Mouse (Mus musculus): ENCODE results near the gene N4bp2l2. TPM values are rescaled to one million over a fixed set of nuclear protein-coding genes. Genes with fewer than 3 reads are reported as not detected.

The N4bp2l2 gene
- total RNA-seq, 2 experiments from 2014 or later = 80.6 to 105 TPM

DNA sequence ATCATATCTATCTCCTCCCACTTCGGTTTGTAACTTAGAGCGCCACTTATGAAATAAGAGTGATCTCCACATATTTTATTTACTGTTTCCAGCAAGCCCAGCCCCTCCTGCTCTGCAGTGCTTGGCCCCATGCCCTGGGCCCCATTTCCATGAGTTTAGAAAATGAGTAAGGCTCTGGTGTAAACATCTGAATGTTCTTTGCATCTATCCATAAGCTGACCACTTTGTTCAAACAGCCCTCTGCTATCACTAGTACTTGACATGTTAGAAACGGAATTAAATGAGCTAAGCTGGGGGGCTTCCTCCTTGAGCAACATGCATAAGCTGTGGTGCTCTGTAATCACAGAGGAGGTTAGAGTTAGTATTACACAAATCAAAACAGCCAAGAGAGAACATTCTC, 91.6 kb downstream of the N4bp2l2 start:
- ATAC-seq (replicated peaks; ENCODE audit: poor library complexity, severe bottlenecking) = no peak

DNA sequence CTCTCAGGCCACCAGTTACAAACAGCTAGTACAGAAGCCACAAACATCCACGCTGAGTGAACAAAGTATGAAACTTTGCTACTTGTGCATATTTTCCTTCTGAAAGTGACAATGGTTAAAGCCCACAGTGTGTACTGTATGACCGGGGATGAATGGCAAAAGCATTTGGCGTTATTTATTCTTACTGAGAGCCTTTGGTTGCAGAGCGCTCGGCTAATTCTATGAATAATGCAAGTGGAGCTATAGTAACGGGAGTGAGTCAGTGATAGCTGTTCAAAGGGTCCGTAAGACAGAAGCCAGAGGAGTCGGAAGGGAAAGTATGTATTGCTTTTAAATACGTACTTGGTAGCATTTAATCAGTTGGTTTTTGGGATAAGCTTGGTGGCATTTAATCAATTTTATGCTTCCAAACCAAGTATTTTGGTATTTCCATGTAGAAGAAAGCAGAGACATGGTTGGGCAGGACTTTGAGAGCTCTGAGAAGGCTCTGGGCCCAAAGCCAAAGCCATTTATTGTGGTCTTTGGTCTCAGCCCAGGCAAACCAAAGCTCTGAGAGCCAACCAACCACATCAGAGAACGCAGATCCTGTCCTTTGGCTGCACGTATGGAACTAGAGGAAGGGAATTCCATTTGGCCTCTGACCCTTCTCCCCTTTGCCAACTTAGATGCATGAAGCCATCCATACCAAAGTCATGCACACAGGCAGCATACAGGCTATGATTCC, 95.3 kb downstream of the N4bp2l2 start:
- ATAC-seq (replicated peaks; ENCODE audit: poor library complexity, severe bottlenecking) = no peak

DNA sequence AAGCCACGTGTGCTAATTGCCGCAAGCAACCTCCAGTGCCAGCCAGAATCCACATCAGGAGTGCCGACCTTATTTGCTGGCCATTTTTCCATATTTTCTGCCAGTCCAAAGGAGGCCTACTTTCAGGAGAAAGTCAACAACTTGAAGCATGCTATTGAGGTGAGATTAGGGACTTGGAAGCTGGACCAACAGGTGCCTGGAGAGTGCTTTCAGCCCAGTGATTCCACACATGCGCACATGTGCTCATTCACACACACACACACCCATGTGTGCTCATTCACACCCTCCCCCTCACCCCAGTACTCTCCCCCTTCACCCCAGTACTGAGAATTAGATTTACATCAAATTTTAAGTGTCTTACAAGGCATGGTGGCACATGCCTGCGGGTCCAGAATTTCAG, 99.0 kb downstream of the N4bp2l2 start:
- ATAC-seq (replicated peaks; ENCODE audit: poor library complexity, severe bottlenecking) = no peak

- no peak for ATAC-seq (replicated peaks; ENCODE audit: poor library complexity, severe bottlenecking)
These were observed 99.8 kb downstream of the N4bp2l2 start for GRCm38 (mm10) chr5:150566226-150566625.

- ATAC-seq (replicated peaks; ENCODE audit: poor library complexity, severe bottlenecking) = no peak
These were observed 101.6 kb downstream of the N4bp2l2 start for GRCm38 (mm10) chr5:150564426-150564825.

DNA sequence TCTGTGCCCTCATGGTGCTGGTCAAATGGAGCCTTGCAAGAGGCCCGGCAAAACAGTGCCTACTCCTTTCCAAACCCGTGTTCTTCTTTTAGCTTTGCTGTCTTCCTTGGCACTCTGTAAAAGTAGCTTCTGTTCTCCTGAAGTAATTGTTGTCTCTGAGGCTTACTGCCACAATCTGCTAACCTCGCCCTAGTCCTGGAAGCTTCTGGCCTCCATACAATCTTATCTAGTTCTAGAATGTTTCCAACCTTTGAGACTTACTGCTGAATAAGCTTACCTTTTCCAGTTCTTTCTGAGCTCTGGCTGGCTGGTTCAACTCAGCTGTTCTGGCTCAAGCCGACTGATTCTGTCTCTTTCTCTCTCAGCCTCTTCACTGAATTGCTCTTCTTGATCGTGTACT, 104.2 kb downstream of the N4bp2l2 start:
- no peak for ATAC-seq (replicated peaks; ENCODE audit: poor library complexity, severe bottlenecking)

GRCm38 (mm10) chr5:150561376-150561775, 104.6 kb downstream of the N4bp2l2 start:
- no peak for ATAC-seq (replicated peaks; ENCODE audit: poor library complexity, severe bottlenecking)

GRCm38 (mm10) chr5:150560851-150561250, 105.1 kb downstream of the N4bp2l2 start:
- no peak for ATAC-seq (replicated peaks; ENCODE audit: poor library complexity, severe bottlenecking)

DNA sequence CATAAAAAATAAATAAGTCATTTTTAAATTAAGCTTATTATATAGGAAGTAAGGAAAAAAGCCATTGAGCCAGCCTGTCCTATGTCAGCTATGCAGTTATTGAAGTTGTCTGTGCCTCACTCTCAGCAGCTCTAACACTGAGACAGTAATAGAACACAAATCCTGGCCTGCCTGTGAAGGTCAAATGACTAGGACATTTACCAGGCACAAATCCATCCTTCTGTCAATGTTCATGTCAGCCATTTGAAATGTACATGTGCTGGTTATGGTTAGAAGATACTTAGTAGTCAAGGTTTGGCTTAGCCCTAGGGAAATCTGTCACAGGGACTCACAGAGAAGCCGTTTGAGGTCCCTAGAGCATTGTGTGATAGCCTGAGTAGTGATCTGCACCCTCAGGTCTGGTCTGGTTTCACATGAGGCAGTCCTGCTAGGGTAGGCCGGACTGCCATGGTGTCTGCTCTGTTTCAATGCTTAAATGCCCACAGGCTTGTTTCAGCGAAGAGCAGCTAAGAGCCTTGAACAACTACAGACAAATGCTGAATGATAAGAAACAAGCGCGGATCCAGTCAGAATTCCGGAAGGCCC, 106.4 kb downstream of the N4bp2l2 start:
- no peak for ATAC-seq (replicated peaks; ENCODE audit: poor library complexity, severe bottlenecking)

Other genes with a start within 250 kb of the N4bp2l2 start
- gene Zar1l, start 148.0 kb downstream of the N4bp2l2 start, total RNA-seq (2014; fragmentation: Nextera tagmentation) = not detected in 2 replicates
- not detected in 2 replicates for gene Zar1l, start 148.0 kb downstream of the N4bp2l2 start, total RNA-seq (2017)
- gene Brca2, start 143.6 kb downstream of the N4bp2l2 start, total RNA-seq (2014; fragmentation: Nextera tagmentation) = 41.9 and 56.0 TPM in 2 replicates
- 37.4 and 38.8 TPM in 2 replicates for gene Brca2, start 143.6 kb downstream of the N4bp2l2 start, total RNA-seq (2017)
- 28.9 and 31.4 TPM in 2 replicates for gene N4bp2l1, start 69.0 kb downstream of the N4bp2l2 start, total RNA-seq (2014; fragmentation: Nextera tagmentation)
- gene N4bp2l1, start 69.0 kb downstream of the N4bp2l2 start, total RNA-seq (2017) = 28.8 and 29.7 TPM in 2 replicates
- 52.8 and 56.1 TPM in 2 replicates for gene Pds5b, start 7.6 kb upstream of the N4bp2l2 start, total RNA-seq (2014; fragmentation: Nextera tagmentation)
- 39.5 and 48.1 TPM in 2 replicates for gene Pds5b, start 7.6 kb upstream of the N4bp2l2 start, total RNA-seq (2017)

All from granulocyte monocyte progenitor cell, adult 5-6 weeks (primary cell).